Mouse (Mus musculus): ENCODE results near the gene Xxylt1. TPM values are rescaled to one million over a fixed set of nuclear protein-coding genes. Genes with fewer than 3 reads are reported as not detected.

Gene Xxylt1
- polyA plus RNA-seq, 1 experiment from 2014 or later = 14.5 TPM

- Histone ChIP-seq H3K4me3 (replicated peaks) (no peak overlapping the region), H3K4me2 (replicated peaks) (no peak overlapping the region), H3K27me3 (replicated peaks) (no peaks in the 10 kb centered on the region), H3K4me1 (replicated peaks) (peaks cover 4% of the 10 kb centered on the region), H3K9me3 (no peaks in the 10 kb centered on the region), H3K9ac (no peak overlapping the region), H3K27ac (no peak overlapping the region), H3K36me3 (no peaks in the 10 kb centered on the region)
- 90% methylated on average over 11 of the region's 11 CpGs for WGBS
- no peak for ATAC-seq
Observed at GRCm38 (mm10) chr16:30979905-30980304, 101.3 kb downstream of the Xxylt1 start.

GRCm38 (mm10) chr16:30977728-30978127, 103.5 kb downstream of the Xxylt1 start:
- Histone ChIP-seq H3K27ac (no peak overlapping the region), H3K9ac (no peak overlapping the region), H3K27me3 (replicated peaks) (no peaks in the 10 kb centered on the region), H3K4me3 (replicated peaks) (no peak overlapping the region), H3K4me2 (replicated peaks) (no peak overlapping the region), H3K9me3 (no peaks in the 10 kb centered on the region), H3K36me3 (no peaks in the 10 kb centered on the region), H3K4me1 (replicated peaks) (peaks cover 16% of the 10 kb centered on the region)
- 53% methylated on average over 6 of the region's 6 CpGs for WGBS
- ATAC-seq = no peak

- H3K9me3 ChIP-seq = no peaks in the 10 kb centered on the region
- H3K36me3 ChIP-seq = no peaks in the 10 kb centered on the region
- WGBS = 2% methylated on average over 3 of the region's 3 CpGs
- ATAC-seq = peak; percentile 97
- H3K4me1 ChIP-seq (replicated peaks) = peaks cover 20% of the 10 kb centered on the region
- no peak overlapping the region for H3K27ac ChIP-seq
- no peaks in the 10 kb centered on the region for H3K27me3 ChIP-seq (replicated peaks)
- H3K9ac ChIP-seq = no peak overlapping the region
- no peak overlapping the region for H3K4me3 ChIP-seq (replicated peaks)
- no peak overlapping the region for H3K4me2 ChIP-seq (replicated peaks)
Observed at GRCm38 (mm10) chr16:30977186-30977585, 104.0 kb downstream of the Xxylt1 start.

GRCm38 (mm10) chr16:30974549-30974948, 106.7 kb downstream of the Xxylt1 start:
- peaks cover 23% of the 10 kb centered on the region for H3K4me1 ChIP-seq (replicated peaks)
- no peaks in the 10 kb centered on the region for H3K27me3 ChIP-seq (replicated peaks)
- WGBS = 74% methylated on average over 12 of the region's 12 CpGs
- no peak for ATAC-seq
- no peak overlapping the region for H3K9ac ChIP-seq
- no peaks in the 10 kb centered on the region for H3K9me3 ChIP-seq
- H3K4me2 ChIP-seq (replicated peaks) = no peak overlapping the region
- no peak overlapping the region for H3K4me3 ChIP-seq (replicated peaks)
- 0 out of 2 replicates have a peak overlapping the region, but pooled peaks have one; percentile 14 for H3K27ac ChIP-seq
- H3K36me3 ChIP-seq = no peaks in the 10 kb centered on the region

GRCm38 (mm10) chr16:30973416-30973815, 107.8 kb downstream of the Xxylt1 start:
- 34% methylated on average over 6 of the region's 6 CpGs for WGBS
- Histone ChIP-seq H3K27me3 (replicated peaks) (no peaks in the 10 kb centered on the region), H3K9ac (no peak overlapping the region), H3K4me1 (replicated peaks) (peaks cover 32% of the 10 kb centered on the region), H3K9me3 (no peaks in the 10 kb centered on the region), H3K4me2 (replicated peaks) (no peak overlapping the region), H3K4me3 (replicated peaks) (no peak overlapping the region), H3K36me3 (no peaks in the 10 kb centered on the region), H3K27ac (peak overlapping the region; percentile 54)
- no peak for ATAC-seq

GRCm38 (mm10) chr16:30971950-30972541, 109.2 kb downstream of the Xxylt1 start:
- no peak for ATAC-seq
- H3K4me3 ChIP-seq (replicated peaks) = no peak overlapping the region
- WGBS = 82% methylated on average over 18 of the region's 18 CpGs
- H3K27me3 ChIP-seq (replicated peaks) = no peaks in the 10 kb centered on the region
- H3K9ac ChIP-seq = no peak overlapping the region
- H3K9me3 ChIP-seq = no peaks in the 10 kb centered on the region
- H3K4me1 ChIP-seq (replicated peaks) = peaks cover 37% of the 10 kb centered on the region
- no peaks in the 10 kb centered on the region for H3K36me3 ChIP-seq
- no peak overlapping the region for H3K4me2 ChIP-seq (replicated peaks)
- 0 out of 2 replicates have a peak overlapping the region, but pooled peaks have one; percentile 15 for H3K27ac ChIP-seq

- H3K9me3 ChIP-seq = no peaks in the 10 kb centered on the region
- peak overlapping the region; percentile 38; the same call in 1 of the 2 replicates for H3K4me2 ChIP-seq (replicated peaks)
- H3K9ac ChIP-seq = no peak overlapping the region
- H3K4me3 ChIP-seq (replicated peaks) = no peak overlapping the region; the same call in 1 of the 2 replicates
- H3K36me3 ChIP-seq = no peaks in the 10 kb centered on the region
- H3K27ac ChIP-seq = peak overlapping the region; percentile 68; the same call in 1 of the 2 replicates
- H3K27me3 ChIP-seq (replicated peaks) = no peaks in the 10 kb centered on the region
- 57% methylated on average over 18 of the region's 18 CpGs for WGBS
- H3K4me1 ChIP-seq (replicated peaks) = peaks cover 35% of the 10 kb centered on the region
- ATAC-seq = peak; percentile 91
Observed at GRCm38 (mm10) chr16:30969266-30970064, 111.8 kb downstream of the Xxylt1 start.

GRCm38 (mm10) chr16:30968402-30969151, 112.7 kb downstream of the Xxylt1 start:
- H3K27ac ChIP-seq = peak overlapping the region; percentile 68; the same call in 1 of the 2 replicates
- no peaks in the 10 kb centered on the region for H3K27me3 ChIP-seq (replicated peaks)
- H3K4me3 ChIP-seq (replicated peaks) = no peak overlapping the region; the same call in 1 of the 2 replicates
- H3K4me1 ChIP-seq (replicated peaks) = peaks cover 35% of the 10 kb centered on the region
- no peaks in the 10 kb centered on the region for H3K36me3 ChIP-seq
- H3K9ac ChIP-seq = no peak overlapping the region
- ATAC-seq = peak; percentile 39
- WGBS = 77% methylated on average over 7 of the region's 7 CpGs
- H3K9me3 ChIP-seq = no peaks in the 10 kb centered on the region
- peak overlapping the region; percentile 38; the same call in 1 of the 2 replicates for H3K4me2 ChIP-seq (replicated peaks)

GRCm38 (mm10) chr16:30966684-30967083, 114.5 kb downstream of the Xxylt1 start:
- no peak for ATAC-seq
- Histone ChIP-seq H3K4me3 (replicated peaks) (no peak overlapping the region), H3K9me3 (no peaks in the 10 kb centered on the region), H3K4me2 (replicated peaks) (no peak overlapping the region), H3K27ac (no peak overlapping the region), H3K36me3 (no peaks in the 10 kb centered on the region), H3K4me1 (replicated peaks) (peaks cover 23% of the 10 kb centered on the region), H3K9ac (no peak overlapping the region), H3K27me3 (replicated peaks) (no peaks in the 10 kb centered on the region)
- WGBS = 45% methylated on average over 5 of the region's 5 CpGs

GRCm38 (mm10) chr16:30964891-30965290, 116.3 kb downstream of the Xxylt1 start:
- peaks cover 29% of the 10 kb centered on the region for H3K4me1 ChIP-seq (replicated peaks)
- H3K27me3 ChIP-seq (replicated peaks) = no peaks in the 10 kb centered on the region
- no peak overlapping the region for H3K4me3 ChIP-seq (replicated peaks)
- no peaks in the 10 kb centered on the region for H3K36me3 ChIP-seq
- no peak overlapping the region for H3K9ac ChIP-seq
- H3K27ac ChIP-seq = no peak overlapping the region
- 72% methylated on average over 7 of the region's 7 CpGs for WGBS
- H3K9me3 ChIP-seq = no peaks in the 10 kb centered on the region
- ATAC-seq = no peak
- H3K4me2 ChIP-seq (replicated peaks) = no peak overlapping the region

GRCm38 (mm10) chr16:30964411-30964810, 116.8 kb downstream of the Xxylt1 start:
- 76% methylated on average over 6 of the region's 6 CpGs for WGBS
- H3K4me2 ChIP-seq (replicated peaks) = no peak overlapping the region
- ATAC-seq = no peak
- H3K27ac ChIP-seq = no peak overlapping the region
- no peaks in the 10 kb centered on the region for H3K27me3 ChIP-seq (replicated peaks)
- no peak overlapping the region for H3K9ac ChIP-seq
- peaks cover 24% of the 10 kb centered on the region for H3K4me1 ChIP-seq (replicated peaks)
- H3K36me3 ChIP-seq = no peaks in the 10 kb centered on the region
- no peaks in the 10 kb centered on the region for H3K9me3 ChIP-seq
- no peak overlapping the region for H3K4me3 ChIP-seq (replicated peaks)

GRCm38 (mm10) chr16:30962515-30962914, 118.7 kb downstream of the Xxylt1 start:
- Histone ChIP-seq H3K36me3 (no peaks in the 10 kb centered on the region), H3K9ac (no peak overlapping the region), H3K4me2 (replicated peaks) (no peak overlapping the region), H3K4me1 (replicated peaks) (peaks cover 11% of the 10 kb centered on the region), H3K27me3 (replicated peaks) (no peaks in the 10 kb centered on the region), H3K9me3 (no peaks in the 10 kb centered on the region), H3K4me3 (replicated peaks) (no peak overlapping the region), H3K27ac (no peak overlapping the region)
- no peak for ATAC-seq
- WGBS = 93% methylated on average over 8 of the region's 8 CpGs

Data from intestine, embryonic 15.5 days (tissue).